Mouse (Mus musculus): Measurements from ENCODE around the gene Hoxa7.

- TF ChIP-seq POLR2A (IDR thresholded peaks at IDR 0.05; ENCODE audit: low read depth, low read length) (no peak), CTCF (IDR thresholded peaks at IDR 0.05; ENCODE audit: extremely low read depth, insufficient read length, insufficient replicate concordance, low read depth, low read length) (no peak)
These were observed 54.5 kb downstream of the Hoxa7 start for GRCm38 (mm10) chr6:52167176-52167575.

All from small intestine, adult 2 months (tissue).